Mouse (Mus musculus): ENCODE measurements around the gene Maml3.
A peak's percentile ranks its signal among the peaks of the same experiment; 100 is the strongest.

The Maml3 gene

GRCm38 (mm10) chr3:52090230-52090873, 14.5 kb downstream of the Maml3 start:
- DNase-seq (ENCODE audit: low spot score): no peak

- peak; percentile 93 for DNase-seq (ENCODE audit: low spot score)
Observed at GRCm38 (mm10) chr3:52088458-52089341, 16.2 kb downstream of the Maml3 start.

- no peak for DNase-seq (ENCODE audit: low spot score)
Observed at GRCm38 (mm10) chr3:52087636-52088280, 17.1 kb downstream of the Maml3 start.

GRCm38 (mm10) chr3:52078763-52079162, 26.1 kb downstream of the Maml3 start:
- DNase-seq (ENCODE audit: low spot score): no peak

GRCm38 (mm10) chr3:52073959-52074358, 30.9 kb downstream of the Maml3 start:
- DNase-seq (ENCODE audit: low spot score): no peak

GRCm38 (mm10) chr3:52071996-52072395, 32.9 kb downstream of the Maml3 start:
- DNase-seq (ENCODE audit: low spot score): no peak

- DNase-seq (ENCODE audit: low spot score): no peak
Observed at GRCm38 (mm10) chr3:52070163-52070478, 34.8 kb downstream of the Maml3 start.

GRCm38 (mm10) chr3:52069304-52070162, 35.3 kb downstream of the Maml3 start:
- peak; percentile 58 for DNase-seq (ENCODE audit: low spot score)

GRCm38 (mm10) chr3:52068885-52069284, 36.0 kb downstream of the Maml3 start:
- no peak for DNase-seq (ENCODE audit: low spot score)

GRCm38 (mm10) chr3:52067181-52067580, 37.7 kb downstream of the Maml3 start:
- no peak for DNase-seq (ENCODE audit: low spot score)

GRCm38 (mm10) chr3:52066142-52066541, 38.7 kb downstream of the Maml3 start:
- DNase-seq (ENCODE audit: low spot score): no peak

GRCm38 (mm10) chr3:52063261-52063655, 41.6 kb downstream of the Maml3 start:
- DNase-seq (ENCODE audit: low spot score): no peak

GRCm38 (mm10) chr3:52062389-52063260, 42.3 kb downstream of the Maml3 start:
- DNase-seq (ENCODE audit: low spot score): peak; percentile 25

GRCm38 (mm10) chr3:52061472-52062388, 43.1 kb downstream of the Maml3 start:
- DNase-seq (ENCODE audit: low spot score): no peak

GRCm38 (mm10) chr3:52060886-52061285, 44.0 kb downstream of the Maml3 start:
- DNase-seq (ENCODE audit: low spot score): no peak

GRCm38 (mm10) chr3:52051801-52052200, 53.1 kb downstream of the Maml3 start:
- no peak for DNase-seq (ENCODE audit: low spot score)

- DNase-seq (ENCODE audit: low spot score): no peak
Observed at GRCm38 (mm10) chr3:52048082-52048481, 56.8 kb downstream of the Maml3 start.

- DNase-seq (ENCODE audit: low spot score): no peak
Observed at GRCm38 (mm10) chr3:52047537-52047936, 57.3 kb downstream of the Maml3 start.

GRCm38 (mm10) chr3:52046895-52047372, 57.9 kb downstream of the Maml3 start:
- peak; percentile 89 for DNase-seq (ENCODE audit: low spot score)
